ENCODE assay signal across 8 mouse cellular contexts in genomic region chr1:135563781-135564414, GRCm38 (mm10). TPM values are rescaled to one million over a fixed set of nuclear protein-coding genes. Genes with fewer than 3 reads are reported as not detected.
A peak's percentile ranks its signal among the peaks of the same experiment; 100 is the strongest.
DNase-seq lines count a peak whose midpoint lies in the region; ATAC-seq and TF ChIP-seq lines count a peak whose summit lies in the region.

No protein-coding gene starts in this region.

- H3K36me3 ChIP-seq in lung, postnatal 0 days (ENCODE audit: insufficient read depth, low read length), result no peaks in the 10 kb centered on the region; the same call in 1 of the 2 replicates
- peaks cover 4% of the 10 kb centered on the region; the same call in 1 of the 2 replicates for H3K36me3 ChIP-seq in forebrain, embryonic 13.5 days (ENCODE audit: poor library complexity, severe bottlenecking)
- no peaks in the 10 kb centered on the region for H3K36me3 ChIP-seq in kidney, postnatal 0 days (ENCODE audit: insufficient read depth, low read length)
- no peaks in the 10 kb centered on the region for H3K36me3 ChIP-seq in stomach, embryonic 16.5 days (ENCODE audit: control insufficient read depth, insufficient read depth, low read length)

- WGBS in lung, postnatal 0 days, result 22% methylated on average over 9 of the region's 9 CpGs
- WGBS in forebrain, embryonic 13.5 days, result 19% methylated on average over 9 of the region's 9 CpGs
- WGBS in kidney, postnatal 0 days, result 15% methylated on average over 9 of the region's 9 CpGs
- 33% methylated on average over 9 of the region's 9 CpGs for WGBS in stomach, embryonic 16.5 days

- H3K9me3 ChIP-seq in lung, postnatal 0 days (ENCODE audit: low read length), result no peaks in the 10 kb centered on the region
- no peaks in the 10 kb centered on the region for H3K9me3 ChIP-seq in forebrain, embryonic 13.5 days (replicated peaks)
- no peaks in the 10 kb centered on the region for H3K9me3 ChIP-seq in kidney, postnatal 0 days (replicated peaks; ENCODE audit: low read length)
- H3K9me3 ChIP-seq in stomach, embryonic 16.5 days (replicated peaks; ENCODE audit: control insufficient read depth, low read length), result no peaks in the 10 kb centered on the region

- TF ChIP-seq CTCF in lung, postnatal 0 days (IDR thresholded peaks at IDR 0.05), result no peak
- TF ChIP-seq CTCF in kidney, postnatal 0 days (IDR thresholded peaks at IDR 0.05; ENCODE audit: low read depth), result no peak

- peak; percentile 24; the same call in 1 of the 2 replicates for ATAC-seq in lung, postnatal 0 days
- 0 out of 2 replicates have a peak, but pooled peaks have one; percentile 19 for ATAC-seq in forebrain, embryonic 13.5 days
- peak; percentile 62 for ATAC-seq in kidney, postnatal 0 days (replicated peaks; ENCODE audit: low FRiP score, low read depth)
- peak; percentile 56; the same call in 1 of the 2 replicates for ATAC-seq in stomach, embryonic 16.5 days (ENCODE audit: insufficient read depth, low FRiP score)

- H3K27me3 ChIP-seq in lung, postnatal 0 days (replicated peaks; ENCODE audit: insufficient read depth, low read length), result no peaks in the 10 kb centered on the region
- no peaks in the 10 kb centered on the region for H3K27me3 ChIP-seq in forebrain, embryonic 13.5 days
- no peaks in the 10 kb centered on the region for H3K27me3 ChIP-seq in kidney, postnatal 0 days (ENCODE audit: insufficient read depth, low read length)
- H3K27me3 ChIP-seq in stomach, embryonic 16.5 days (ENCODE audit: control insufficient read depth, insufficient read depth, low read length), result no peaks in the 10 kb centered on the region

- no peak for DNase-seq in lung, postnatal 0 days (ENCODE audit: low spot score)
- no peak for DNase-seq in lung, postnatal 25 days (ENCODE audit: low spot score)
- DNase-seq in kidney, postnatal 0 days (ENCODE audit: low spot score), result peak; percentile 51
- no peak for DNase-seq in left cerebral cortex, adult 11 months (ENCODE audit: low spot score)
- DNase-seq in testis, postnatal 10 days (ENCODE audit: low spot score), result no peak
- no peak for DNase-seq in right cerebral cortex, postnatal 4 days

- H3K4me1 ChIP-seq in lung, postnatal 0 days (ENCODE audit: insufficient read depth, low read depth, low read length), result 0 out of 2 replicates have a peak, but pooled peaks cover 5% of the 10 kb centered on the region
- peaks cover 80% of the 10 kb centered on the region for H3K4me1 ChIP-seq in forebrain, embryonic 13.5 days
- peaks cover 36% of the 10 kb centered on the region for H3K4me1 ChIP-seq in kidney, postnatal 0 days (replicated peaks; ENCODE audit: insufficient read depth, low read length)
- H3K4me1 ChIP-seq in stomach, embryonic 16.5 days (ENCODE audit: control insufficient read depth, insufficient read depth, low read length), result peaks cover 32% of the 10 kb centered on the region

- no peak for TF ChIP-seq EP300 in lung, postnatal 0 days (IDR thresholded peaks at IDR 0.05)

- no peak overlapping the region for H3K27ac ChIP-seq in lung, postnatal 0 days (ENCODE audit: low read length)
- H3K27ac ChIP-seq in forebrain, embryonic 13.5 days, result peak overlapping the region; percentile 80
- peak overlapping the region; percentile 81 for H3K27ac ChIP-seq in kidney, postnatal 0 days
- H3K27ac ChIP-seq in stomach, embryonic 16.5 days (ENCODE audit: low read length), result peak overlapping the region; percentile 69

- no peak overlapping the region for H3K4me3 ChIP-seq in lung, postnatal 0 days (ENCODE audit: low read depth, low read length)
- no peak overlapping the region for H3K4me3 ChIP-seq in forebrain, embryonic 13.5 days
- no peak overlapping the region for H3K4me3 ChIP-seq in kidney, postnatal 0 days (replicated peaks; ENCODE audit: low read depth, low read length)
- H3K4me3 ChIP-seq in stomach, embryonic 16.5 days (replicated peaks; ENCODE audit: low read length), result no peak overlapping the region

- no peak overlapping the region for H3K9ac ChIP-seq in lung, postnatal 0 days (replicated peaks; ENCODE audit: low read depth)
- H3K9ac ChIP-seq in forebrain, embryonic 13.5 days, result 0 out of 2 replicates have a peak overlapping the region, but pooled peaks have one; percentile 8
- no peak overlapping the region for H3K9ac ChIP-seq in kidney, postnatal 0 days (ENCODE audit: low read depth, low read length)
- H3K9ac ChIP-seq in stomach, embryonic 16.5 days (ENCODE audit: low read length), result no peak overlapping the region

- no peak overlapping the region for H3K4me2 ChIP-seq in lung, postnatal 0 days (replicated peaks; ENCODE audit: low read depth, low read length)
- H3K4me2 ChIP-seq in forebrain, embryonic 13.5 days, result 0 out of 2 replicates have a peak overlapping the region, but pooled peaks have one; percentile 10
- H3K4me2 ChIP-seq in kidney, postnatal 0 days (ENCODE audit: low read length), result no peak overlapping the region
- H3K4me2 ChIP-seq in stomach, embryonic 16.5 days (ENCODE audit: low read depth, low read length), result no peak overlapping the region

RNA-seq across cellular contexts. Expression of gene Nav1, which starts 43.2 kb away (rescaled TPM):
- 5.7 and 6.1 TPM in 2 replicates for polyA plus RNA-seq in lung, postnatal 0 days (2015; fragmentation: Nextera tagmentation; extraction: Ambion mirVana)
- 30.6 and 33.3 TPM in 2 replicates for polyA plus RNA-seq in forebrain, embryonic 13.5 days (2015; fragmentation: Nextera tagmentation; extraction: Ambion mirVana)
- 9.1 and 9.3 TPM in 2 replicates for polyA plus RNA-seq in kidney, postnatal 0 days (2015; fragmentation: Nextera tagmentation; extraction: Ambion mirVana)
- 11.2 and 12.9 TPM in 2 replicates for polyA plus RNA-seq in stomach, embryonic 16.5 days (2015; fragmentation: Nextera tagmentation; extraction: Ambion mirVana)
